Mouse (Mus musculus): ENCODE measurements around the gene Pole. TPM values are rescaled to one million over a fixed set of nuclear protein-coding genes. Genes with fewer than 3 reads are reported as not detected.

Pole gene
- total RNA-seq, 2 experiments from 2014 or later: 3.4 to 3.9 TPM

- DNase-seq (ENCODE audit: low spot score in 2 of 2): no peak
Observed at GRCm38 (mm10) chr5:110342648-110343284, 56.7 kb downstream of the Pole start, which contains the start of gene P2rx2. Gene P2rx2 (minus strand): TSS chr5:110343212.

- DNase-seq (ENCODE audit: low spot score in 2 of 2): no peak
Observed at GRCm38 (mm10) chr5:110344524-110344923, 58.4 kb downstream of the Pole start, which contains the start of gene Lrcol1. Gene Lrcol1 (plus strand): TSS chr5:110344730.

- DNase-seq (ENCODE audit: low spot score in 2 of 2): no peak
Observed at GRCm38 (mm10) chr5:110345553-110345952, 59.4 kb downstream of the Pole start.

GRCm38 (mm10) chr5:110347006-110347405, 60.9 kb downstream of the Pole start:
- DNase-seq (ENCODE audit: low spot score in 2 of 2): no peak

GRCm38 (mm10) chr5:110354716-110355115, 68.6 kb downstream of the Pole start:
- DNase-seq (ENCODE audit: low spot score in 2 of 2): no peak

- peak; percentile 83 to 88 for DNase-seq (ENCODE audit: low spot score in 2 of 2)
Observed at GRCm38 (mm10) chr5:110357531-110358179, 71.5 kb downstream of the Pole start.

GRCm38 (mm10) chr5:110361465-110361864, 75.4 kb downstream of the Pole start:
- no peak for DNase-seq (ENCODE audit: low spot score in 2 of 2)

GRCm38 (mm10) chr5:110362813-110363178, 76.7 kb downstream of the Pole start:
- DNase-seq (ENCODE audit: low spot score in 2 of 2): no peak

- peak; percentile 70 to 74 for DNase-seq (ENCODE audit: low spot score in 2 of 2)
Observed at GRCm38 (mm10) chr5:110363179-110363821, 77.2 kb downstream of the Pole start.

GRCm38 (mm10) chr5:110363822-110364545, 77.9 kb downstream of the Pole start:
- DNase-seq (ENCODE audit: low spot score in 2 of 2): no peak

- peak; percentile 78 to 86 for DNase-seq (ENCODE audit: low spot score in 2 of 2)
Observed at GRCm38 (mm10) chr5:110376802-110377433, 90.8 kb downstream of the Pole start.

- no peak for DNase-seq (ENCODE audit: low spot score in 2 of 2)
Observed at GRCm38 (mm10) chr5:110378181-110378583, 92.1 kb downstream of the Pole start.

GRCm38 (mm10) chr5:110379086-110379485, 93.0 kb downstream of the Pole start:
- no peak for DNase-seq (ENCODE audit: low spot score in 2 of 2)

GRCm38 (mm10) chr5:110379823-110380222, 93.7 kb downstream of the Pole start:
- no peak for DNase-seq (ENCODE audit: low spot score in 2 of 2)

- no peak for DNase-seq (ENCODE audit: low spot score in 2 of 2)
Observed at GRCm38 (mm10) chr5:110384491-110384890, 98.4 kb downstream of the Pole start.

- no peak for DNase-seq (ENCODE audit: low spot score in 2 of 2)
Observed at GRCm38 (mm10) chr5:110385263-110385662, 99.2 kb downstream of the Pole start.

GRCm38 (mm10) chr5:110386371-110387330, 100.5 kb downstream of the Pole start:
- DNase-seq (ENCODE audit: low spot score in 2 of 2): peak; percentile 65 to 77
